ENCODE assay signal across 8 mouse cellular contexts in the genomic region with DNA sequence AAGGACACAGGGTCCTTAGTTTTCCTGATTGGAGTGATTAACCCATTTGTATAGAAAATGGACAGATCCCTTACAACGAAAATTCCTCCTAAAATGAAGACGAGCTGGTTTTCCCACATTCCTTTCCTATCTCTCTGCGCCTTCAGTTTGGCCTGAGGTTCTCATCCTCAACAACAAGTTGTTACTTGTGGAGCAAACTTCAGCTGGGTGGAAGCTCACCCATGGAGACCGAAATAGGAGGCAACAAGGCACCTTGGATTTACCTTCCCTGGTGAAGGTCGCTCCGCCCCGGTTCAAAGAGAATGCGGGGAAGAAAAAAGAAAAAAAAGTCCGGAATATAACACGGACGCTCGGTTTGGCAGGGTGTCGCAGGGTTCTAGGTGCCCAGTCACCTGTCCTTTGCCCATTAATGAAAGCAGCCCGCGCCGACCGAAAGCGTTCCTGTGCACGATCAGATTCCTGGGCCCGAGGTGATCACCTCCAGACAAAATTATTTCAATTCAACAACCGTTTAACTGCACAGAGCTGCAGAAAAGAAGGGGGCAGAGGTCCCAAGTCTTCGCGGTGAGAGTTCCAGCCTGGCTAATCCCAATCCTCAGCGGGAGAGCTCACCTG. TPM values are rescaled to one million over a fixed set of nuclear protein-coding genes. Genes with fewer than 3 reads are reported as not detected.
A peak's percentile ranks its signal among the peaks of the same experiment; 100 is the strongest.
DNase-seq lines count a peak whose midpoint lies in the region; ATAC-seq lines count a peak whose summit lies in the region.

No protein-coding gene starts in this region.

- 5% methylated on average over 24 of the region's 24 CpGs for WGBS in lung, embryonic 15.5 days
- 6% methylated on average over 24 of the region's 24 CpGs for WGBS in forebrain, embryonic 11.5 days
- 7% methylated on average over 24 of the region's 24 CpGs for WGBS in limb, embryonic 11.5 days
- 5% methylated on average over 24 of the region's 24 CpGs for WGBS in neural tube, embryonic 15.5 days

- ATAC-seq in lung, embryonic 15.5 days (ENCODE audit: borderline replicate concordance, extremely low read depth, low FRiP score, low TSS enrichment) = no peak
- peak; percentile 11; the same call in 1 of the 2 replicates for ATAC-seq in forebrain, embryonic 11.5 days (replicated peaks; ENCODE audit: low FRiP score)
- ATAC-seq in limb, embryonic 11.5 days (ENCODE audit: insufficient number of reproducible peaks, low FRiP score, low TSS enrichment, low read depth) = peak; percentile 36; the same call in 1 of the 2 replicates
- no peak for ATAC-seq in neural tube, embryonic 15.5 days (ENCODE audit: low FRiP score)

- peak overlapping the region; percentile 38 for H3K4me3 ChIP-seq in lung, embryonic 15.5 days
- peak overlapping the region; percentile 30 for H3K4me3 ChIP-seq in forebrain, embryonic 11.5 days (ENCODE audit: low read depth, low read length)
- peak overlapping the region; percentile 33 for H3K4me3 ChIP-seq in limb, embryonic 11.5 days (ENCODE audit: low read depth, low read length)
- peak overlapping the region; percentile 39 for H3K4me3 ChIP-seq in neural tube, embryonic 15.5 days (replicated peaks)

- peak overlapping the region; percentile 63 for H3K4me2 ChIP-seq in lung, embryonic 15.5 days
- peak overlapping the region; percentile 60 for H3K4me2 ChIP-seq in forebrain, embryonic 11.5 days (ENCODE audit: low read depth, low read length, severe bottlenecking)
- peak overlapping the region; percentile 57 for H3K4me2 ChIP-seq in limb, embryonic 11.5 days (ENCODE audit: low read depth, severe bottlenecking)
- peak overlapping the region; percentile 80 for H3K4me2 ChIP-seq in neural tube, embryonic 15.5 days

- no peak overlapping the region for H3K27ac ChIP-seq in lung, embryonic 15.5 days
- no peak overlapping the region for H3K27ac ChIP-seq in forebrain, embryonic 11.5 days (ENCODE audit: low read depth, low read length)
- no peak overlapping the region for H3K27ac ChIP-seq in limb, embryonic 11.5 days (replicated peaks; ENCODE audit: low read depth, low read length)
- H3K27ac ChIP-seq in neural tube, embryonic 15.5 days (replicated peaks) = no peak overlapping the region

- intact Hi-C loops in left cerebral cortex, postnatal 25 days (cut with DNase I) = no loop called here

- H3K36me3 ChIP-seq in lung, embryonic 15.5 days = no peaks in the 10 kb centered on the region
- H3K36me3 ChIP-seq in forebrain, embryonic 11.5 days (ENCODE audit: control insufficient read depth, insufficient read depth, low read length) = no peaks in the 10 kb centered on the region
- H3K36me3 ChIP-seq in limb, embryonic 11.5 days (ENCODE audit: control insufficient read depth, insufficient read depth, low read length) = no peaks in the 10 kb centered on the region
- no peaks in the 10 kb centered on the region for H3K36me3 ChIP-seq in neural tube, embryonic 15.5 days

- DNase-seq in lung, postnatal 25 days (ENCODE audit: low spot score) = no peak
- no peak for DNase-seq in forebrain, embryonic 11.5 days (ENCODE audit: low spot score)
- DNase-seq in limb, embryonic 11.5 days (ENCODE audit: low spot score) = no peak
- DNase-seq in retina, embryonic 14.5 days (ENCODE audit: low spot score) = no peak
- no peak for DNase-seq in ovary, adult 18-20 months (ENCODE audit: low spot score)
- no peak for DNase-seq in left cerebral cortex, postnatal 25 days (ENCODE audit: low spot score in 2 of 2)

- H3K9ac ChIP-seq in lung, embryonic 15.5 days = 0 out of 2 replicates have a peak overlapping the region, but pooled peaks have one; percentile 3
- H3K9ac ChIP-seq in forebrain, embryonic 11.5 days (ENCODE audit: low read length) = peak overlapping the region; percentile 17
- 0 out of 2 replicates have a peak overlapping the region, but pooled peaks have one; percentile 43 for H3K9ac ChIP-seq in limb, embryonic 11.5 days (ENCODE audit: low read length)
- H3K9ac ChIP-seq in neural tube, embryonic 15.5 days (replicated peaks) = peak overlapping the region; percentile 8; the same call in 1 of the 2 replicates

- H3K27me3 ChIP-seq in lung, embryonic 15.5 days = peaks cover 47% of the 10 kb centered on the region
- peaks cover 35% of the 10 kb centered on the region for H3K27me3 ChIP-seq in forebrain, embryonic 11.5 days (ENCODE audit: control insufficient read depth, insufficient read depth, low read length)
- H3K27me3 ChIP-seq in limb, embryonic 11.5 days (ENCODE audit: control insufficient read depth, insufficient read depth, low read length) = peaks cover 31% of the 10 kb centered on the region
- peaks cover 45% of the 10 kb centered on the region for H3K27me3 ChIP-seq in neural tube, embryonic 15.5 days (replicated peaks)

- no peaks in the 10 kb centered on the region for H3K9me3 ChIP-seq in lung, embryonic 15.5 days
- no peaks in the 10 kb centered on the region for H3K9me3 ChIP-seq in forebrain, embryonic 11.5 days (ENCODE audit: control insufficient read depth, low read length)
- H3K9me3 ChIP-seq in limb, embryonic 11.5 days (ENCODE audit: control insufficient read depth, low read length) = no peaks in the 10 kb centered on the region
- H3K9me3 ChIP-seq in neural tube, embryonic 15.5 days (replicated peaks) = no peaks in the 10 kb centered on the region

- 0 out of 2 replicates have a peak, but pooled peaks cover 7% of the 10 kb centered on the region for H3K4me1 ChIP-seq in lung, embryonic 15.5 days
- peaks cover 2% of the 10 kb centered on the region; the same call in 1 of the 2 replicates for H3K4me1 ChIP-seq in forebrain, embryonic 11.5 days (replicated peaks; ENCODE audit: control insufficient read depth, insufficient read depth, low read length)
- H3K4me1 ChIP-seq in limb, embryonic 11.5 days (ENCODE audit: control insufficient read depth, insufficient read depth, low read length) = 0 out of 2 replicates have a peak, but pooled peaks cover 7% of the 10 kb centered on the region
- peaks cover 14% of the 10 kb centered on the region for H3K4me1 ChIP-seq in neural tube, embryonic 15.5 days

RNA-seq across cellular contexts. Expression of gene Fermt1, which starts 0.9 kb away (rescaled TPM):
- polyA plus RNA-seq in lung, embryonic 15.5 days (2015; fragmentation: Nextera tagmentation; extraction: Ambion mirVana) = 5.3 and 5.7 TPM in 2 replicates
- polyA plus RNA-seq in forebrain, embryonic 11.5 days (2014; fragmentation: Nextera tagmentation; extraction: Ambion mirVana) = 3.2 TPM in 2 replicates
- polyA plus RNA-seq in limb, embryonic 11.5 days (2014; fragmentation: Nextera tagmentation; extraction: Ambion mirVana) = 15.6 and 17.5 TPM in 2 replicates
- polyA plus RNA-seq in neural tube, embryonic 15.5 days (2015; fragmentation: Nextera tagmentation; extraction: Ambion mirVana) = 11.7 TPM in 1 of 2 replicates, not detected in the other
- total RNA-seq in left cerebral cortex, postnatal 25 days (2021) = 1 to 10 TPM in 1 of 2 experiments, under 1 TPM in 1; 0.11 to 2.3 TPM

Comparison
In these comparisons a context has a peak if more than half of its experiments do, and no peak if none do; other contexts are left out.
1. ATAC-seq: peak in forebrain, embryonic 11.5 days (single experiment) and limb, embryonic 11.5 days (single experiment); none in lung, embryonic 15.5 days (single experiment) and neural tube, embryonic 15.5 days (single experiment).
2. Peak in every context shown above with its lines, with median percentiles within 50 percentile points of each other: H3K4me2 ChIP-seq, H3K4me3 ChIP-seq and H3K9ac ChIP-seq.